Mouse (Mus musculus): ENCODE measurements around the gene Scai. TPM values are rescaled to one million over a fixed set of nuclear protein-coding genes. Genes with fewer than 3 reads are reported as not detected.
"Not testable (repeated sequence)": the region's sequence is repeated elsewhere in the genome, so short reads cannot be mapped to it uniquely, and the experiment has no call there.

Gene Scai
- 10 to 100 TPM; 72.3 to 82.9 TPM for total RNA-seq (2021)

DNA sequence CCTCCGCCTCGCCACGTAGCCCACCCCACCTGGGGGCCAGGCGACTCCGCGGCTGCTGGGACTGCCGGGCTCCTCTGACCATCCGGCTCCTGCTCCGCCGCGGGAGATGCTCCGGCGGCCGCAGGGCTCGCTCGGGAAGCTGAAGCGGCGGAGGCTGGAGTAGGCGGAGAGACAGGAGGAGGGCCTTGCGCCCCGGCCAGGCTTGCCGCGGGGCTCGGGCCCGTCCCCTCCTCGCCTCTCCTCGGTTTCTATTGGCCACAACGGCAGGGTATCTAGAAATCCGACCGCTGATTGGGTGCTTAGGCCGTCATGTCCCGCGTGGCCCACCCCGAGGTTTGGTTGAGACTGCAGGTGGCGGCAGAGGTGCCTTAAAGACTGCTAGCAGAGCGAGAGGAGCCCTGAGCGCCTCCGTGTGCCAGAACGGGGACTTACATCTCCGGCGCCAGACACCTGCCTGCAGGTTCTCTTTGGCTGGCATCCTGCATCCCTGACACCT, at the start of gene Scai:
TSS of gene Scai (minus strand) at position 174 of the 496 bp plus-strand sequence.
- DNase-seq, result peak; percentile 98
- intact Hi-C loops (cut with DNase I), result loop anchor here (10.0 kb wide), 2 partner anchors 96 to 156 kb away; no protein-coding TSS in a partner anchor

DNA sequence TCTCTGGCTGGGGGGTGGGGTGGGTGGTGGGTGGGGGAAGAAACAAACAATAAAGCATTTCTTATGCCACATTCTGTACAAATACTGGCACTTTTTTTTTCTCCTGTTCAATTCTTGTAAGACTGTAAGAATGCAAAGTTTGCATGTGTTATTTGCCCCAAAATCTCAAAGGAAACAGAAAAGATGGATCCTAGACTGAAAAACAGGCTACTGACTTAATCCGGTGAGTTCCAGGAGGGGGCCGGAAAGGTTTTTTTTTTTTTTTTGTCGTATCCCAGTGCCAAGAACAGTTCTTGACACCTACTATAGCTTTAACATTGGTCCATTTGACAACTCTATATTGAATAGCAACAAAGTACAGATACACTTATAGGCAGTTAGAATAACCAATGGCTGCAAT, 36.2 kb upstream of the Scai start:
- intact Hi-C loops (cut with DNase I), result no loop called here
- no peak for DNase-seq

DNA sequence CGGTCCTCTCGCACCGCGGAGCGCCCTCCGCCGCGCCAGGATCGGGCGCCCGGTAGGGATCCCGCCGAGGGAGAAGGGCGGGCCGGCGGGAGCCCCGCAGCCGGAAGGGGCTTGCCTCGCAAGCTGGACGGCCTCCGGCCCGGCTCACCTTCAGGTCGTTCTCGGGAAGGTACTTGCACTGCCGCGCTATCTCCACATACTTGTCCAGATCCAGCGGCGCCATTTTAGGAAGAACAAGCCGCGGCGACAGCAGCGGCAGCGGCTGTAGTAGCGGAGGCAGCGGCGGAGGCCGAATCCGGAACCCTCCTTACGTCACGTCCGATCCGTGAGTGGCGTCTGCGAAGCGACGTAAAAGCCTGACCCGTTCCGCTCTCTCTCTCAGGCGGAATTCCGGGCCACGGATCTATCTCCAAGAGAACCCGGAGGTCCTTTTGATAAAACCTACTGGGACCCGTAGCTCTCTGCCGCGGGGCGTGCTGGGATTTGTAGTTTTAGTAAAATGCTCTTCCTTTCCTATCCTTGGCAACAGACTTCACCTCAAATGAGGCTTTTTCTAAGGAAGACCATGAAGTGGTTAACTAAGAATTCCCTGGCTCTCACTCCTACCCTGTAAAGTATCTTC, 35.6 kb upstream of the Scai start, which contains the start of gene Ppp6c:
TSS of gene Ppp6c (minus strand) at position 433 of the 622 bp plus-strand sequence.
- peak; percentile 94 for DNase-seq

DNA sequence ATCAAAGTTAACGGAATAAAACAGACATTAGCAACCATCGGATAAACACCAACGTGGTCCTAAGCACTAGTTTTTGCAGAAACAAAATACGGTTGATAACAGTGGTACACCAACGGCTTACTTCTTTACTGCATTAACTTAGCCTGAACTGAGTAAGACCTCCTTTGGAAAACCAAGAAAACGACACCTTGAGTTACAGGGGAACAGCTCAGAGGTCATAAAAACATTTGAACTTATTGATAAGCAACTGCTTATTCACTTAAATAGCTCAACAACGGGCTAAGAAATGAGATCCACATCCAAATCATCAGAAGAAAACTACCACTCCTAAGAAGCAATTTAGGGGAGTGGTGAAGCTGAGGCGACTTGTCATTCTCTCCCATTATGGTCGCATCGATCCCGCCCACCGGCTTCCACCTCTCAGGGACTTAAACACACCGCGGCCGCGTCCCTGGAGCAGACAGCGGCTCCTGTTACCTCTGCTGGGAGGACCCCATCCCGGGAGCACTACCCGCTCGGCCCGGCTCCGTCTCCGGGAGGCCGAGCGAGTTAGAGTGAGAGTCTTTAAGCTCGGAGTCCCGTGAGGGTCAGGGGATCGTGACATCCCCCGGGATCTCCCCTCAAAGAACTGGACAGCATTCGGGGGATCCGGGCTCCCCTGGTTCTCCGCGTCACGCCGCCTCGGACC, 34.9 kb upstream of the Scai start:
- DNase-seq, result peak; percentile 15
- intact Hi-C loops (cut with DNase I), result not testable (repeated sequence)

More for the DNA sequence above, 35.6 kb upstream of the Scai start, which contains the start of gene Ppp6c:
- intact Hi-C loops (cut with DNase I), result no loop called here

DNA sequence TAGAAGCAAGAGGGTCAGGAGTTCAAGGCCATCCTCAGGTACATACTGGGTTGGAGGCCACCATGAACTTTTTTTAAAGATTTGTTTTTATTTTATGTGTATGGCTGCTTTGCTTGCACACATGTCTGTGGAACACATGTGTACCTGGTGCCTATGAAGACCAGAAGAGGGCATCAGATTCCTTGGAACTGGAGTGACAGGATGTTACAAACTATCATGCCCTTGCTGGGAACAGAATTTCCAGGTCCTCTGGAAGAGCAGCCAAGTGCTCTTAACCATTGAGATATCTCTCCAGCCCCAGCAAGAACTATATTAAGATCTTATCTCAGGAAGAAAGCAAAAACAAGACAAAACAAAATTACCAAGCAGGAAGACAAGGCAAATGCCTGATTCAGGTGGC, 34.1 kb upstream of the Scai start:
- no peak for DNase-seq
- intact Hi-C loops (cut with DNase I), result no loop called here

DNA sequence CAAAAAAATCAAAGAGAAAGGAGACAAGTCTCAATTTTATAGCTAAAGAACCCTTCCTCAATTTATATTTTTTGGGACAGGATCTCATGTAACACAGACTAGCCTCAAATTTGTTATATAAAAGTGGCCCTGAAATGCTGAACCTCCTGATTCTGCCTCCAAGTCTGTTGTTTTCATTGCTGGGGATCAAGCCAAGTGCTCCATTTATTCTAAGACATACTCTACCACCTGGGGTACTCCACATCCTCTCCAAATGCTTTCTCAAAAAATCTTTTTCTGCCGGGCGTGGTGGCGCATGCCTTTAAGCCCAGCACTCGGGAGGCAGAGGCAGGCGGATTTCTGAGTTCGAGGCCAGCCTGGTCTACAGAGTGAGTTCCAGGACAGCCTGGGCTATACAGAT, 29.5 kb upstream of the Scai start:
- intact Hi-C loops (cut with DNase I), result no loop called here
- DNase-seq, result no peak

DNA sequence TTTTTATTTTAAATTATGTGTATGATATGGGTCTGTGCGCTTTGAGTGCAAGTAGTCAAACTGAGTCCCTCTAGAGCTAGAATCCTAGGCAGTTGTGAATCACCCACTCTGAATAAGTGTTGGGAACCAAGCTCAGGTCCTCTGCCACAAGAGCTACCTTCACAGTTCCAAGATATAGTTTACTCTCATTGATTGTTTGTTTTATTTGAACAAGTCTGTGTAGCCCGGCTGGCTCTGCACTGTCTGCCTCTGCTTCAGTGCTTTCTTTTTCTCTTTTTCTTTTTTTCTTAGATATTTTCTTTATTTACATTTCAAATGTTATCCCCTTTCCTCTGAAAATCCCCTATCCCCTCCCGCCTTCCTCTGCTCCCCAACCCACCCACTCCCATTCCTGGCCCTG, 28.5 kb upstream of the Scai start:
- DNase-seq, result no peak
- intact Hi-C loops (cut with DNase I), result no loop called here

DNA sequence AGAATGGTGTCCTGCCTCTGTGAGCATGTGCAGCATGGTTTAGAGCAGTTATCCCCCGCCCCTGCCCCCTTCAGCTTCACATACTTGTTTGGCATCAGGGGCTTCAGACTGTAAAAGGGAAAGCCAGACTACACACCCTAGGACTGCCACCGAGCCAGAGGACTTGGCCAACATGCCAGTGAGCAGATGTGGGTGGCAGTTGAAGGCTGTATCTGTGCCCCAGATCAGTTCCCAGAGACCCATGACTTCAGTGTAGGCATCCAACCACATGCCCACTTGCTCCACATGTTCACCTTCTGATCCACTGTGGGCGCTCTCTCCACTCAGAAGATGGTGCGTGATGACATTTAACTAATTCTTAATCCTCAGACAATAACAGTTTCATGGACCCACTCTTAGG, 26.6 kb upstream of the Scai start:
- no peak for DNase-seq
- intact Hi-C loops (cut with DNase I), result no loop called here

DNA sequence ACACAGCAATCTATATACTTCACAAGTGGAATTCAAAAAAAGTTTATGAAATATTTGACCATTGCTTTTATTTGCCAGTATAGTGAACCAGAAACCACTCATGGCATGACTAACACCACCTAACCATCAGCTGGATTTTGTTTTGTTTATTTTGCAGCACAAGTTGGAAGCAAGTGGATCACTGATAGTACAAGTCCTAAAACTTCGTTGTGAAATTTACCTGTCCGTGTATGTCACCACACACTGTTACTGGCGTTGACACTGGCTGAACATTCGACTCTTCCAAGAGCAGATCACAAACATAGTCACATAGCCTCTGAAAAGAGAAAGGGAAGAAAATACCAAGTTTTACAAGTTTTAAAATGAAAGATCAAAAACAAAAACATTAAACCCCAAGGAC, 20.2 kb upstream of the Scai start:
- DNase-seq, result no peak
- intact Hi-C loops (cut with DNase I), result no loop called here

DNA sequence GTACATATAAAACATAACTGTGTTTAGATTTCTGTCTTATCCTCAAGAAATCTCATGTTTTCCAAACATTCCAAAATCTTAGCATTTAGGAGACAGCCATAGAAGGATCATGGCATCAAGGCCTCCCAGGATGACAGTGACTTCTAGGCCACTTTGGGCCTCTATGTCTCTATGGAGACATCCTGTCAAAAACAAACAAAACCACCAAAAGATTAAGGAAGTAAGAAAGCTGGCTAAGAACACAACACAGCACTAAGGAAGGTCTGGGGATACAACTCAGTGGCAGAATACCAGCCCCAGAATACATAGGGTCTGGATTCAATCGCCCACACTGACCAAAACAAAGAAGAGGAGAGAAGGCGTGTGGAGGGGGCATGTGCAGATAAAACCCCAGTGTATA, 12.8 kb upstream of the Scai start:
- intact Hi-C loops (cut with DNase I), result no loop called here
- no peak for DNase-seq

DNA sequence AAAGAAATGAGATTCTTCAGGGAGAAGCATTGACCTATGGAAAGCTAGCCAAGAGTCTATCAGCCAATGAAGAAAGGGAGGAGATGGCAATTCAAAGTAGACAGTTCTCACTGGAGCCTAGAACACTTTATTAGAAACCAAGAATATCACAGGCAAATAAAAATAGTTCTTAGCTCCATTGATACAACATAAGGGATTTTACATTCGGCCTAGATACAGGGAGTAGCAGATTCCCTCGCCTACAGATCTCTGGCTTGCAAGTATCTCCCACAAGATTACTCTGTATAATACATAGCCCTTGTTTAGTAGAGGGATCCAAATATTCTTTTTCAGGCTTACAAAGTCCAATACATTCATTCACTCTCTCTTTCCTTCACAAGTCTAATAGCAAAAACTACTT, 4.3 kb upstream of the Scai start:
- intact Hi-C loops (cut with DNase I), result loop anchor here (10.0 kb wide), 2 partner anchors 100 to 160 kb away; no protein-coding TSS in a partner anchor
- DNase-seq, result no peak

DNA sequence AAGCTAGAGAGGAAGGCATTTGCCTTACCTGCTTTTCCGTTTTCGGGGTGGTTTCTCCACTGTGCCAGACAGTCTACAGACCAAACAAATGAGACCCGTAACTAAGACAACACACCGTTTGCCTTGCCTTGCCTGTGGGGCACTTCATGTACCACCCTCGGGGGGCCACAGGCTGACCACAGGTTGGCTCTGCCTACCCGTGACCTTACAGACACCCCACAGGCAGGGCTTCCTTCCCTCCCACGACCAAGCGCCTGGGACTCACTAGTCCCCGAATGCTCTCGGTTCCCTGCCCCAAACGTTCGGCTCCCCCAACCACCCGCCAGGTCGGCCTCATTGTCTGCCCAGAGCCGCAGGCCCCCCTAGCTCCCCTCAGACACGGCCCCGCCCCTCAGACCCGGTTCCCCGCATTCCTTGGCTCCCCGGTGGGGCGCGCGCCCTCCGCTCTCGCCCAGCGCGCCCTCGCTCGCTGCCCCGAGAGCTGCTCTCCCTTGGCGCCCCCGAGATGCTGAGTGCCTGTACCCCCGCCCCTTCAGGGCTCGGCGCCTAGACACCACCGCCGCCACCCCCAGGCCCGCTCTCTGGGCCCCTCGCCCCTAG, 473 bp downstream of the Scai start:
- no peak for DNase-seq
- intact Hi-C loops (cut with DNase I), result loop anchor here (10.0 kb wide), 2 partner anchors 95 to 155 kb away; no protein-coding TSS in a partner anchor

DNA sequence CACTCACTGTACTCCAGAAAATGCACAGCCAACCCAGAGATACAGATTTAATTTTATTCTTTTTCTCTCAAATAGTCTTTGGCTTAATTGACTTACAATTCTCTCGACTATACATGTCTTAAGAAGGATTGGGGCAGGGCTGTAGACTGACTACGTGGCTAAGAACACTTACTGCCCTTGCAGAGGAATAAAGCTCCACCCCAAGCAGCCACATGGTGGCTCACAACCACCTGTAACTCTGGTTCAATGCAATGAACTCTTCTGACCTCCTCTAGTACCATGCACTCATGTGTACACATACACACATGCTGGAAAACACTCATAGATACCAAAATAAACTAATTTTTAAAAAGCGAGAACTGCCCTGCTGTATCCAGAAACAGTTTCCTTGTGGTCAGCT, 4.6 kb downstream of the Scai start:
- no peak for DNase-seq
- intact Hi-C loops (cut with DNase I), result no loop called here

DNA sequence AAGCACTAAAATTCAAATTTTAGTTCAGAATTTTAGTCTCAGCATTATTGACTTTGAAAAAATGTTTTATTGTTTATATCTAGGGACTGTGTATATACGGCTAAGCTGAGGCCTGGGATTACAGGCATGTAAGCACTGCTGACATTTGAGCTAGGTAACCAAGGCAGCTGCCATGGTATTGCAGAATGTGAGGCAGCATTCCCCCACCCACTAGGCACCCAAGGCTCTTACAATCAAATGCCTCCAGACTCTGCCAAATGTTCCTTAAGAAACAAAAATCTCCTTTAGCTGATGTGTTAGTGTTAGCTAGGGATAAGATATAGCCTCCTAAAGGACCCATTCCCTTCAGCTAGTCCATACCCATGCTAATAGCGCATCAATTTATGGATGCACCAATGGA, 6.9 kb downstream of the Scai start:
- intact Hi-C loops (cut with DNase I), result no loop called here
- DNase-seq, result no peak

DNA sequence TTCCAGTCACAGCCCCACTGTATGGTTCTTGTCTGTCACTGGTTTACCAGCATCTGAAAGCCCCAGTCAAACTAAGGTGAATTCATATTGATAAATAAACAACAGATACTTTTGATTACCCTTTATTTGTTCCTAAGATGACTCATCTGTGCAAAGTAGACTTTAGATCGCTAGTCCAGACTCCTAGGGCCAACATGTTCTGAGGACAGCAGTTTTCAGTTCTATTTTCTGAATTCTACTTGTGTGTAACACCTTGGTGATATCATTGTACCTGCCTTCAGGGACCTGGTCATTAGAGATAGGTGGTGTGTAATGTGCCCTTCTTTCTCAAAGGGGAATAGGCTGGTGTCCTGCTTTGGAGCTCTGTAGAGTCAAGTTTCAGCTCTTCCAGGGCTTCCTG, 29.5 kb downstream of the Scai start:
- intact Hi-C loops (cut with DNase I), result no loop called here
- no peak for DNase-seq

DNA sequence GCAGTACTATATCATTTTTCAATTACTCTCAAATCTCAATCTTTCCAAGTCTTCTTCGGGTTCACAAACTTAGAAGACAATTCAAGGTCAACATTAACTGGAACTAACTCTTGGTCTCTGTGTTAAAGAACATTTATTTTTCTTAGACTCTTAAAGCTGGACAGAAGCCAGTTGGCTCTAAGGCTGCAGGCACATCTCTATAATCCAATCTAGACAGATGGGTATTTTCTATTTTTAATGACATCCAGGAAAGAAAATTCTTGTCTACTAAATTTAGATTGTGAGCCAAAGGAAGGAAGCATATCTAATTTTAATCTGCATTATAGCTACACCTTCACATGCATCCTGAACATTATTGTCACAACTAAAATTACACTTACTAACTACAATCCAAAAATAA, 32.6 kb downstream of the Scai start:
- intact Hi-C loops (cut with DNase I), result no loop called here
- DNase-seq, result no peak

DNA sequence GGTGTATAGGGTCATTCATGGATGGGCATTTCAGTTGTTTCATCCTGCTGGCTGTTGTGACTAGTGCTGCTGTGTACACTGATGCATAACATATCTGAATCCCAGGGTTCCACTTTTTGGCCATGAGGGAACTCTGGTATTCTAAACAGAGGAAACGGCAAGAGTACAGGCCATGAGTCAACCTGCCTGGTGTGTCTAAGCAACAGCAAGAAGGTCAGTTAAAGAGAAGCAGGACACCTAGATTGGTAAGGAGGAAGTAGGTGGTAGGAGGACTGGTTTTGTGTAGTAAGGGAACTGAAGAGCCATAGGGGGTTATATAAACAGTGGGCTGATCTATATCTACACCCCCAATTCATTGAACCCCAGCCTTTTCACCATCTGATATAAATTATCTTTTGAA, 33.7 kb downstream of the Scai start:
- DNase-seq, result no peak
- intact Hi-C loops (cut with DNase I), result no loop called here

DNA sequence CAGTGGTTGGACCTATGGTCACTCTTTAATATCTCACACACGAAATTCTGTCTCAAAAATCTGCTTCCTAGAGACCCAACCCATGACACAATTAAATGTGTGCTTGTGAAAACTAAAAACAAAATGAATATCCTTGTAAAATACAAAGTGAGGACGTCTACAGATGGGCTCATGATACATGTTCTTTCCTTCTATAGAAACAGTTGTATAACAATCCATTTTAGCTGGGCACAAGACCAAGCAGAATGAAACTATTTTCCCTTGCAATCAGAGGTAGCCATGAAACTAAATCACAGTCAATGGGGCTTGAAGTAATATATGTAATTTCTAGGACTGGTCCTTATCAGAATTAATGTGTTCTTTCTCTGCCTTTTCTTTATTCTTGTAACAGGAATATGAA, 39.6 kb downstream of the Scai start:
- intact Hi-C loops (cut with DNase I), result no loop called here
- no peak for DNase-seq

DNA sequence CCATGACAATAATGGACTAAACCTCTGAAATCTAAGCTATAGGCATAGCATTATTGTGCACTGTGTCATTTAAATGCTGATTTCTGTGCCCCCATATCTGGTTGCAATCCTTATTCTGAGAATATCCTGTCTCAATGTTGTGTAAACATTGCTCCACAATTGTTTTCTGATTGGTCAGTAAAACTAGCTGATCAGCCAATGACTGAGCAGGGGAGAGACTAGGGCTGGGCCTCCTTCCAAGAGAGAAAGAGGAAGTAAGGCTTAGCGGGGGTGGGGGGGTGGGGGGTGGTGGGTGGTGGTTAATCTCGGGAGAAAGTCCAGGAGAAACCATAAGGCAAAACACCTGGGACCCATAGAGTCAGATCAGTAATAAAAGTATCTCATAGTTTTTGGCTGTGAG, 42.5 kb downstream of the Scai start:
- DNase-seq, result no peak

DNA sequence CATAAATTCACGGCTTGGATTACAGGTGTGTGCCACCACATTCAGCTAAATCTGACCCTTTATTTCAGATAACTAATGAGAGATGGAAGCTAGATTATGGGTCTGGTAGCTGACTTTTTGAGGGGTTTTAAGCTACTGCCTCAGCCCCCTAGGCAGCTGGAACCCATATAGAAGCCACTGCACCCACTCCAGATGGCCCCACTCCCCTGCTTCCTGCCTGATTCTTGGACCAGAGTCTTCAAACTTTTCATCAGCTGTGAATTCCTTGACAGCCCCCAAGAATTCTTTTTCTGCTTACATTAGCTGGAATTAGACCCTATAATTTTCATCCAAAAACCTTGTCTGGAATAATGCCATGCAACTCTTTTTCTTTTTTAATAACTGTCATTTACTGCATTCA, 44.1 kb downstream of the Scai start:
- no peak for DNase-seq
- intact Hi-C loops (cut with DNase I), result no loop called here

More for the DNA sequence above, 42.5 kb downstream of the Scai start:
- intact Hi-C loops (cut with DNase I), result no loop called here

DNA sequence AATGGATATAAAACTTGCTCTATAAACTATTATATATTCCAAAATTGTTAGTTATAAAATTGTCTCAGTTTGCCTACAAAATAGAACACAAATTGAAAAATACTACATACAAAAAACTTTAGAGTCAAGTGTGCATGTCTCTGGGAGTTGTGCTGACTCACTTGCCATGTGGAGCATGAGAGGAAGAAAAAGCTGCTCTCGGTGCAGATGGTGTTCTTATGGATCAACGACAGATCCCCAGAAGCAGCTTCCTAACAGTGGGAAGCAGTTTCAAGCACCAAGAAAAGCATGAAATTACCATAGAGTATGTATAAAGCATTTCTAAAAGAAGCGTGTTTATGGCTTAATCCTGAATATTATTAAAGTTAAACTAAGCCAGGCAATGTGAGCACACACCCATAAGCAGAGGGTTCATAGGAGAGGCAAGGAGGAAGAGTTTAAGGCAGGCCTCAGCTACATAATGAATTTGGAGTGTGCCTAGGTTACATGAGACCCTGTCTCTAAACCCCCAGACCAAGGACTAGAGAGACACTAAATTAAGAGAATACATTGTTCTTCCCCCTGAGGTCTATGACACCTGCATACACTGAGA, 48.1 kb downstream of the Scai start:
- intact Hi-C loops (cut with DNase I), result no loop called here
- DNase-seq, result no peak
